ENCODE assay signal across 28 mouse cellular contexts in the genomic region with DNA sequence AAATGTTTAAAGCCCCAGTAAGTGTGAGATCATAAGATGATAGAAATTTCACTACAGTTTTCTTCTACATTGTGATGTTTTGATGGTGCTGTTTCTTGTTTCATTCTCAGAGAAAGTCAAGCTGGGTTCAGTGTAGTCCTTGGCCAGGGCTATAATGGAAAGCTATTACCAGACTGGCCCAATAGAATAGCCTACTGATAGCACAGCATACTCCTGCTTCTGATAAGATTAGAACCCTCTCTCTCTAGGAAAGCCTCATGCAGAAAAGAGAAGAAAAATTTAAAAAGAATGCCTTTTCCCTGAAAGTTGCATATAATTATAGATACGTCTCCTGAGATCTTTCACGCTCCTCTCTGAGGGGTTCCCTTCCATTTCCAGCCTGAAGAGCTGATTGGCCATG. TPM values are rescaled to one million over a fixed set of nuclear protein-coding genes. Genes with fewer than 3 reads are reported as not detected.
DNase-seq lines count a peak whose midpoint lies in the region; ATAC-seq and TF ChIP-seq lines count a peak whose summit lies in the region.
"Had no signal": no experiment of that assay in that cellular context is flagged by ENCODE, and none has a peak within 500 bp of the region (broad histone marks: within the 10 kb centered on the region; RNA-seq: fewer than 3 reads in every experiment).

No protein-coding gene starts in this region.

- 54% methylated on average over 2 of the region's 2 CpGs for WGBS in liver, embryonic 12.5 days (ENCODE audit: insufficient replicate concordance)
- 36% methylated on average over 2 of the region's 2 CpGs for WGBS in liver, embryonic 14.5 days (ENCODE audit: insufficient replicate concordance)
- WGBS in forebrain, embryonic 15.5 days = 92% methylated on average over 2 of the region's 2 CpGs

- no peak for DNase-seq in liver
- no peak for DNase-seq in liver, embryonic 14.5 days (ENCODE audit: low read depth in 3 of 3, low spot score in 3 of 3)
- no peak for DNase-seq in kidney, adult 18-20 months
- DNase-seq: adrenal gland, adult 2 months; adrenal gland, postnatal 14 days; B cell, adult 2 months; cerebellum, adult 11 months; cerebellum, adult 2 months; cerebellum, adult 9-11 months; cerebellum, postnatal 25 days; forebrain, postnatal 0 days; gastrocnemius, postnatal 25 days; heart, adult 18-20 months; heart, postnatal 10 days; heart, postnatal 36 days had no signal

- TF ChIP-seq CTCF in liver, embryonic 14.5 days (IDR thresholded peaks at IDR 0.05; ENCODE audit: low read depth) = no peak

- peak; percentile 77 for ATAC-seq in liver, embryonic 12.5 days
- ATAC-seq in liver, embryonic 14.5 days (ENCODE audit: insufficient read depth) = peak; percentile 81
- peak; percentile 56; the same call in 1 of the 2 replicates for ATAC-seq in megakaryocyte progenitor cell, adult 5-6 weeks (replicated peaks; ENCODE audit: poor library complexity)
- no peak for ATAC-seq in forebrain, embryonic 15.5 days (replicated peaks)
- no peak for ATAC-seq in frontal cortex, adult (ENCODE audit: low TSS enrichment)
- ATAC-seq: forebrain, embryonic 13.5 days; forebrain, postnatal 0 days; hindbrain, embryonic 16.5 days had no signal

- H3K4me2 ChIP-seq in liver, embryonic 12.5 days = peak overlapping the region; percentile 17
- H3K4me2 ChIP-seq in liver, embryonic 14.5 days (ENCODE audit: low read depth) = peak overlapping the region; percentile 17
- H3K4me2 ChIP-seq in forebrain, embryonic 15.5 days (replicated peaks) = no peak overlapping the region
- H3K4me2 ChIP-seq: forebrain, embryonic 13.5 days; heart, embryonic 12.5 days; heart, embryonic 15.5 days; hindbrain, embryonic 13.5 days had no signal

- no peaks in the 10 kb centered on the region for H3K27me3 ChIP-seq in liver, embryonic 12.5 days (replicated peaks)
- H3K27me3 ChIP-seq in liver, embryonic 14.5 days (ENCODE audit: control insufficient read depth, insufficient read depth, low read length) = no peaks in the 10 kb centered on the region
- peaks cover 81% of the 10 kb centered on the region for H3K27me3 ChIP-seq in forebrain, embryonic 15.5 days
- H3K27me3 ChIP-seq: CH12.LX; heart, embryonic 12.5 days; heart, embryonic 15.5 days had no signal

- peak overlapping the region; percentile 67; the same call in 1 of the 2 replicates for H3K27ac ChIP-seq in liver, embryonic 12.5 days
- H3K27ac ChIP-seq in liver, embryonic 14.5 days = peak overlapping the region; percentile 27
- no peak overlapping the region for H3K27ac ChIP-seq in forebrain, embryonic 15.5 days (replicated peaks)
- H3K27ac ChIP-seq: forebrain, embryonic 10.5 days; forebrain, embryonic 13.5 days; heart, embryonic 15.5 days; hindbrain, embryonic 10.5 days; hindbrain, embryonic 13.5 days had no signal

- no peaks in the 10 kb centered on the region for H3K9me3 ChIP-seq in liver, embryonic 12.5 days (replicated peaks)
- H3K9me3 ChIP-seq in liver, embryonic 14.5 days (ENCODE audit: control insufficient read depth, low read length) = no peaks in the 10 kb centered on the region
- H3K9me3 ChIP-seq in forebrain, embryonic 15.5 days = no peaks in the 10 kb centered on the region
- H3K9me3 ChIP-seq: forebrain, embryonic 10.5 days; forebrain, embryonic 13.5 days; G1E; heart, embryonic 12.5 days; heart, embryonic 15.5 days; hindbrain, embryonic 10.5 days; hindbrain, embryonic 13.5 days had no signal

- H3K4me1 ChIP-seq in liver, embryonic 12.5 days = peaks cover 52% of the 10 kb centered on the region
- peaks cover 15 to 30% of the 10 kb centered on the region in 2 experiments for H3K4me1 ChIP-seq in liver, embryonic 14.5 days (replicated peaks; ENCODE audit: control insufficient read depth in 2 of 2, insufficient read depth in 2 of 2, low read length in 1 of 2)
- no peaks in the 10 kb centered on the region for H3K4me1 ChIP-seq in forebrain, embryonic 15.5 days
- H3K4me1 ChIP-seq: forebrain, embryonic 13.5 days had no signal

- H3K4me3 ChIP-seq in liver, embryonic 12.5 days = no peak overlapping the region
- H3K4me3 ChIP-seq in liver, embryonic 14.5 days (ENCODE audit: insufficient read depth in 1 of 2, low read depth in 2 of 2, low read length in 2 of 2) = no peak overlapping the region
- no peak overlapping the region for H3K4me3 ChIP-seq in forebrain, embryonic 15.5 days
- H3K4me3 ChIP-seq: forebrain, embryonic 10.5 days; forebrain, embryonic 13.5 days; heart, embryonic 12.5 days; heart, embryonic 15.5 days; hindbrain, embryonic 10.5 days; hindbrain, embryonic 13.5 days had no signal

- no peak for TF ChIP-seq EP300 in liver, embryonic 14.5 days (IDR thresholded peaks at IDR 0.05; ENCODE audit: low read depth)

- H3K36me3 ChIP-seq in liver, embryonic 12.5 days = 0 out of 2 replicates have a peak, but pooled peaks cover 3% of the 10 kb centered on the region
- no peaks in the 10 kb centered on the region for H3K36me3 ChIP-seq in liver, embryonic 14.5 days (replicated peaks; ENCODE audit: control insufficient read depth, insufficient read depth, low read depth)
- H3K36me3 ChIP-seq in forebrain, embryonic 15.5 days = no peaks in the 10 kb centered on the region
- H3K36me3 ChIP-seq: forebrain, embryonic 10.5 days; G1E; heart, embryonic 15.5 days; hindbrain, embryonic 10.5 days; hindbrain, embryonic 13.5 days had no signal

- H3K9ac ChIP-seq in liver, embryonic 12.5 days = no peak overlapping the region
- no peak overlapping the region for H3K9ac ChIP-seq in liver, embryonic 14.5 days (replicated peaks)
- H3K9ac ChIP-seq in forebrain, embryonic 15.5 days (replicated peaks) = no peak overlapping the region
- H3K9ac ChIP-seq: forebrain, embryonic 13.5 days; forebrain, postnatal 0 days; heart, embryonic 12.5 days; heart, embryonic 15.5 days; hindbrain, embryonic 13.5 days had no signal

RNA-seq across cellular contexts. Expression of gene Tgfbr3, which starts 46.0 kb away (rescaled TPM):
- 18.4 and 19.2 TPM in 2 replicates for polyA plus RNA-seq in liver, embryonic 12.5 days (2016; fragmentation: Nextera tagmentation; extraction: Ambion mirVana)
- 3.1 and 4.3 TPM in 2 replicates for polyA plus RNA-seq in liver, embryonic 14.5 days (2012; rRNA removed)
- polyA plus RNA-seq in liver, embryonic 14.5 days (2014; fragmentation: Nextera tagmentation; extraction: Ambion mirVana) = 7.5 and 7.7 TPM in 2 replicates
- total RNA-seq in megakaryocyte progenitor cell, adult 5-6 weeks (2015) = 2.4 and 5.6 TPM in 2 replicates
- total RNA-seq in megakaryocyte progenitor cell, adult 5-6 weeks (2017) = 1.7 and 2.8 TPM in 2 replicates
- 2.0 and 2.3 TPM in 2 replicates for polyA plus RNA-seq in forebrain, embryonic 15.5 days (2015; fragmentation: Nextera tagmentation; extraction: Ambion mirVana)
- polyA plus RNA-seq: G1E had no signal

Comparison
In these comparisons a context has a peak if more than half of its experiments do, and no peak if none do; other contexts are left out.
1. ATAC-seq: peak in liver, embryonic 12.5 days (single experiment), liver, embryonic 14.5 days (single experiment) and megakaryocyte progenitor cell, adult 5-6 weeks (single experiment); none in forebrain, embryonic 15.5 days (single experiment) and frontal cortex, adult (single experiment).